Mouse (Mus musculus) midbrain, embryonic 12.5 days (tissue): Measurements from ENCODE around the gene Slc22a16. TPM values are rescaled to one million over a fixed set of nuclear protein-coding genes. Genes with fewer than 3 reads are reported as not detected.

ENCODE experiments used
- ATAC-seq: fragments of 200-750 bp; cut with Nextera tagmentation; 2 replicates; pipeline ENCODE4 v1.8.0; 2017; ENCODE audit warnings: low read depth, moderate TSS enrichment, moderate library complexity; ENCODE audit not compliant: low FRiP score
- H3K27ac ChIP-seq: fragments of 300-500 bp; sonication (generic); replicated peaks from 2 replicates; pipeline ENCODE4 v1.5.1; 2016; ENCODE audit warnings: mild to moderate bottlenecking
- H3K27me3 ChIP-seq: fragments of 300-500 bp; sonication (generic); 2 replicates; pipeline ENCODE4 v1.6.1; 2016; ENCODE audit warnings: mild to moderate bottlenecking
- H3K36me3 ChIP-seq: fragments of 300-500 bp; sonication (generic); 2 replicates; pipeline ENCODE4 v1.6.1; 2016
- H3K4me1 ChIP-seq: fragments of 300-500 bp; sonication (generic); 2 replicates; pipeline ENCODE4 v1.6.1; 2016
- H3K4me2 ChIP-seq: fragments of 300-500 bp; sonication (generic); replicated peaks from 2 replicates; pipeline ENCODE4 v1.6.1; 2016; ENCODE audit warnings: mild to moderate bottlenecking, moderate library complexity
- H3K4me3 ChIP-seq: fragments of 300-500 bp; sonication (generic); 2 replicates; pipeline ENCODE4 v1.5.1; 2016; ENCODE audit warnings: mild to moderate bottlenecking
- H3K9ac ChIP-seq: fragments of 300-500 bp; sonication (generic); replicated peaks from 2 replicates; pipeline ENCODE4 v1.6.1; 2016; ENCODE audit warnings: mild to moderate bottlenecking, moderate library complexity
- H3K9me3 ChIP-seq: fragments of 300-500 bp; sonication (generic); 2 replicates; pipeline ENCODE4 v1.6.1; 2016; ENCODE audit warnings: mild to moderate bottlenecking
- WGBS: fragments of 180-500 bp; shearing (Covaris S2); methylation state at CpG from one replicate; pipeline ENCODE4 v1.1.7; 2016; 5-methylcytosine and 5-hydroxymethylcytosine counted together
- polyA plus RNA-seq: library from polyadenylated mRNA; unstranded; fragments of >200 nt; fragmentation: Nextera tagmentation; extraction: Ambion mirVana; gene quantifications from 2 replicates; pipeline ENCODE4 v1.2.1, GENCODE M21; 2016

The Slc22a16 gene
- polyA plus RNA-seq, 1 experiment from 2014 or later, result not detected

DNA sequence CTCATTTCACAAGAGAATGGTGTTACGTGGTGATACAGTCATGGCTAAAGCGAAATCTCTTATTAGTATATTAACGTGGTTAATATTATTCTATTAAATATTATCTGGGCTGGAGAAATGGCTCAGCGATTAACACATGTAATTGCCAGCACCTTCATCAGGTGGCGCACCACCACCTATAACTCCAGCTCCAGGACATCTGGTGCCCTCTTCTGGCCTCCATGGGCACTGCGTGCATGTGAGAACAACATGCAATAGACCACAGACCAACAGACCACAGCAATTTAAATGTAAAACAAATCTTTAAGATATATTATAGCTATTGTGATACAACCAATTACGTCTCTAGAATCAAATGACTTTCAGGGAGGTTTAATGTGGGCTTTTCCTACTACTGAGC lies 59.0 kb downstream of the Slc22a16 start:
- WGBS, result 77% methylated on average over 7 of the region's 7 CpGs
- no peaks in the 10 kb centered on the region for H3K36me3 ChIP-seq
- H3K4me1 ChIP-seq, result no peaks in the 10 kb centered on the region; the same call in 1 of the 2 replicates
- H3K27me3 ChIP-seq, result no peaks in the 10 kb centered on the region
- no peak overlapping the region for H3K27ac ChIP-seq
- no peak for ATAC-seq
- no peak overlapping the region for H3K4me2 ChIP-seq
- H3K9ac ChIP-seq, result no peak overlapping the region
- peaks cover 6% of the 10 kb centered on the region; the same call in 1 of the 2 replicates for H3K9me3 ChIP-seq
- H3K4me3 ChIP-seq, result no peak overlapping the region

DNA sequence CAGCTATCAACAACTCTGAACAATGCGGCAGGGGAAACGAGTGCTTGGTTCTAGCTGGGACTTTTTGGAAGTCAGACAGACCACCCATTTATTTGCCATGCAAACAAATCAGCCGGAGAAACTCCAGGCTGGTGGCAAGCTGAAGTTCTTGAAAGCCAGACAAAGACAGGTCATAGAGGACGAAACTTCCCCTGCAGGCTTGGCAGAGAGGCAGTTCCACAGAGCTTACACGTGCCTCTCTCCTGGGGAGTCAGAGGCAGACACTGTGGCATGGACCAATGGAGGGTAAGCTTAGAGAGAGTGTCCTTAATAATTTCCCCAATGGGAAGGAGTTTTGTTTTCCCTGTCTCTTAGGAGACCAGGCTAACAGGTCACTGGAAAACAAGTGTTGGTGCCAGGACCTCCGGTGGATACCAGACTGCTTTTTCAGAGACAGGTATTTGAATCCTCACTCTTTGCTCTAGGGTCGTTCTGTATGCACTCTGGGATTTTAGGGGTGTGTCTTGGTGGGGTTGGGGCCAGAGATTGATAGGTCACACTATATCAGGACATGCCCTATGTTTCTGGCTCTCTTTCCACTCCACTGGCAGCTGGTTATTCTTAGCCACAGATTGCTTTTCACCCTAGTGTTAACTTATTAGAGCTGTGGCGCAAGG lies 59.6 kb downstream of the Slc22a16 start, which contains the start of gene Ddo:
Gene Ddo (plus strand): TSS at position 356 of the 656 bp plus-strand sequence.
- no peaks in the 10 kb centered on the region; the same call in 1 of the 2 replicates for H3K4me1 ChIP-seq
- ATAC-seq, result no peak
- H3K9me3 ChIP-seq, result peaks cover 6% of the 10 kb centered on the region; the same call in 1 of the 2 replicates
- H3K36me3 ChIP-seq, result no peaks in the 10 kb centered on the region
- H3K9ac ChIP-seq, result no peak within 1 kb of the TSS
- no peaks in the 10 kb centered on the region for H3K27me3 ChIP-seq
- H3K27ac ChIP-seq, result no peak within 1 kb of the TSS
- no peak within 1 kb of the TSS for H3K4me2 ChIP-seq
- WGBS, result 77% methylated on average over 8 of the region's 8 CpGs
- H3K4me3 ChIP-seq, result no peak within 1 kb of the TSS

- H3K36me3 ChIP-seq, result no peaks in the 10 kb centered on the region
- H3K4me1 ChIP-seq, result no peaks in the 10 kb centered on the region; the same call in 1 of the 2 replicates
- H3K4me2 ChIP-seq, result no peak overlapping the region
- peaks cover 6% of the 10 kb centered on the region; the same call in 1 of the 2 replicates for H3K9me3 ChIP-seq
- H3K27ac ChIP-seq, result no peak overlapping the region
- WGBS, result 78% methylated on average over 5 of the region's 5 CpGs
- no peak for ATAC-seq
- no peak overlapping the region for H3K9ac ChIP-seq
- no peak overlapping the region for H3K4me3 ChIP-seq
- no peaks in the 10 kb centered on the region for H3K27me3 ChIP-seq
Measured at GRCm38 (mm10) chr10:40630457-40630856, 60.3 kb downstream of the Slc22a16 start.

- no peak overlapping the region for H3K9ac ChIP-seq
- no peaks in the 10 kb centered on the region; the same call in 1 of the 2 replicates for H3K4me1 ChIP-seq
- WGBS, result 82% methylated on average over 9 of the region's 9 CpGs
- H3K27ac ChIP-seq, result no peak overlapping the region
- H3K9me3 ChIP-seq, result peaks cover 6% of the 10 kb centered on the region; the same call in 1 of the 2 replicates
- H3K36me3 ChIP-seq, result no peaks in the 10 kb centered on the region
- no peak overlapping the region for H3K4me2 ChIP-seq
- no peak overlapping the region for H3K4me3 ChIP-seq
- no peak for ATAC-seq
- no peaks in the 10 kb centered on the region for H3K27me3 ChIP-seq
Measured at GRCm38 (mm10) chr10:40630961-40631360, 60.8 kb downstream of the Slc22a16 start.

- ATAC-seq, result no peak
- Histone ChIP-seq H3K4me3 (no peak overlapping the region), H3K4me2 (no peak overlapping the region), H3K27ac (no peak overlapping the region), H3K36me3 (no peaks in the 10 kb centered on the region), H3K4me1 (no peaks in the 10 kb centered on the region; the same call in 1 of the 2 replicates), H3K9ac (no peak overlapping the region), H3K9me3 (peaks cover 6% of the 10 kb centered on the region; the same call in 1 of the 2 replicates), H3K27me3 (no peaks in the 10 kb centered on the region)
- 76% methylated on average over 3 of the region's 3 CpGs for WGBS
Measured at GRCm38 (mm10) chr10:40632087-40632486, 62.0 kb downstream of the Slc22a16 start.

- 74% methylated on average over 10 of the region's 10 CpGs for WGBS
- H3K27ac ChIP-seq, result no peak overlapping the region
Measured at GRCm38 (mm10) chr10:40637331-40637730, 67.2 kb downstream of the Slc22a16 start.

GRCm38 (mm10) chr10:40638276-40638675 lies 68.1 kb downstream of the Slc22a16 start:
- ATAC-seq, result no peak
- WGBS, result 56% methylated on average over 7 of the region's 7 CpGs
- H3K4me1 ChIP-seq, result peaks cover 14% of the 10 kb centered on the region
- no peak overlapping the region for H3K27ac ChIP-seq
- no peak overlapping the region for H3K4me2 ChIP-seq
- no peaks in the 10 kb centered on the region for H3K9me3 ChIP-seq
- peaks cover 16% of the 10 kb centered on the region for H3K27me3 ChIP-seq
- no peak overlapping the region for H3K4me3 ChIP-seq
- no peaks in the 10 kb centered on the region for H3K36me3 ChIP-seq
- no peak overlapping the region for H3K9ac ChIP-seq

More at GRCm38 (mm10) chr10:40637331-40637730, 67.2 kb downstream of the Slc22a16 start:
- no peak overlapping the region for H3K9ac ChIP-seq
- H3K9me3 ChIP-seq, result no peaks in the 10 kb centered on the region
- no peak overlapping the region for H3K4me3 ChIP-seq
- H3K4me1 ChIP-seq, result peaks cover 14% of the 10 kb centered on the region
- no peak overlapping the region for H3K4me2 ChIP-seq
- ATAC-seq, result no peak
- H3K36me3 ChIP-seq, result no peaks in the 10 kb centered on the region
- peaks cover 12% of the 10 kb centered on the region for H3K27me3 ChIP-seq

DNA sequence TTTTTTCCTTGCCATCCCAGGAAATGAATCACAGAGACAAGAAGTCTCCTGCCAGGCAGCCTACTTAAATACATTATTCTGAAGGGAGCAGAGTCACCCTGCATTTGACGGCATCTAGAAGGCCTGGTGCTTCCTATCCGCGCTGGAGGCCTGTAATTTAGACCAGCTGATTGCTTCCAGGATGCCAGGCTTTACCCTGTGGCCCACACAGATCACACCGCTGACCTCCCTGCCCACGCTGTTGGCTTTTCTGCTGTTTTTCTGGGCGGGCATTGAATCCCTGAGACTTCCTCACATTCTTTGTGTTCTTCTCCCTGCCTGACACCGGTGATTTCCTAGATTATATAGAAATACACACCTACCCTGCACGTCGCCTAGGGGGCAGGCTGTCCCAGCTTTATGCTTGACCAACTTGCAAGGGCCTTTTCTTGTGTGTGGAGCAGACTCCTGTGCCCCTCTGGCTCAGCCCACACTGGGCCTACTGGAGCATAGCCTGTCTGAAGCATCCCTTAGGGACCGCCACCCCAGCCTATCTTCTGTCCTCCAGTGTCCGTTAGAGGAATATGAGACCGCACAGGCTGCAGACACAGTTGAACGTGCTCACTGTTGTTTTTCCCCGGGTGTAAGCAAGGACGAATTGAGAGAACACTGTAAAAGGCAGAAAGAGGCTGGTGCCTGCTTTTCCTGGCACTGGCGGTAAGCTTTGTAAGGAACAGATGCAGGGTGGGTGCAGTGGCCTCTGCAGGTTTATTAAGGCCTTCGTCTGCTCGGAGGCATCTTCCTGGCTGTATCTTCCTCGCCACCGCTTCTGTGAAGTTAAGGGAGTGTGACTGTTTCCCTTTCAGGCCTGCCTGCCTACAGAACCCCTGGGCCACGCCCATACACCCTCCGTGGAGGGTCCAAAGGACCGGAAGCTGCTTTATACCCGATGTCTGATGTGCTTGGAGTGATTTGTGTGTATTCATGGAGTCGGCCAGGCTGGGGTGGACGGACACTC lies 69.0 kb downstream of the Slc22a16 start:
- no peak overlapping the region for H3K4me3 ChIP-seq
- WGBS, result 59% methylated on average over 26 of the region's 26 CpGs

DNA sequence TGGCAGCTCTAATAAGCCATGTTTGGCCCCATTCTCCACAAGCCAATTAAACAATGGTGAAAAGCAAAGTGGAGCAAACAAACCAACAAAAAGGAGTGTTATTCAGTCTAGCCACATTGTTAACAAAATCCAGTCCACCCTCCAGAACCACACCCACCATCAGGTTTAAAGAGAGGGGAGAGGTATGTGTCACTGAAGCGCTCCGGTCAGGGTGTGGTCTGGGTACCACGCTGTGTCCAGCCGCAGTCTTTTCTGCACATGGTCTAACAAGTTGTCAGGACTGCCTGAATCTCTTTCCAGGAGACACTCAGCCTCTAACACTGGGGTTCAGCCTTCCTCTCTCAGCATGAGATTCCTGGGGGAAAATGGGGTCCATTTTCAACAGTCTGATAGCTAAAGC lies 70.3 kb downstream of the Slc22a16 start:
- 93% methylated on average over 4 of the region's 4 CpGs for WGBS
- Histone ChIP-seq H3K4me1 (peaks cover 14% of the 10 kb centered on the region), H3K9ac (no peak overlapping the region), H3K9me3 (no peaks in the 10 kb centered on the region), H3K27ac (no peak overlapping the region), H3K27me3 (peaks cover 19% of the 10 kb centered on the region), H3K36me3 (no peaks in the 10 kb centered on the region), H3K4me3 (no peak overlapping the region), H3K4me2 (no peak overlapping the region)
- no peak for ATAC-seq

More for the DNA sequence above, 69.0 kb downstream of the Slc22a16 start:
- no peak overlapping the region for H3K27ac ChIP-seq
- no peaks in the 10 kb centered on the region for H3K36me3 ChIP-seq
- H3K9ac ChIP-seq, result no peak overlapping the region
- H3K9me3 ChIP-seq, result no peaks in the 10 kb centered on the region
- peak; percentile 66 for ATAC-seq
- peaks cover 14% of the 10 kb centered on the region for H3K4me1 ChIP-seq
- no peak overlapping the region for H3K4me2 ChIP-seq
- H3K27me3 ChIP-seq, result peaks cover 16% of the 10 kb centered on the region

- Histone ChIP-seq H3K4me1 (peaks cover 14% of the 10 kb centered on the region), H3K4me2 (no peak overlapping the region), H3K9ac (no peak overlapping the region), H3K36me3 (no peaks in the 10 kb centered on the region), H3K27me3 (peaks cover 26% of the 10 kb centered on the region), H3K9me3 (peaks cover 7% of the 10 kb centered on the region), H3K4me3 (no peak overlapping the region), H3K27ac (no peak overlapping the region)
- 92% methylated on average over 7 of the region's 7 CpGs for WGBS
- no peak for ATAC-seq
Measured at GRCm38 (mm10) chr10:40641901-40642300, 71.8 kb downstream of the Slc22a16 start.

- H3K4me3 ChIP-seq, result no peak overlapping the region
- WGBS, result 87% methylated on average over 5 of the region's 5 CpGs
- H3K36me3 ChIP-seq, result no peaks in the 10 kb centered on the region
- no peak for ATAC-seq
- H3K9ac ChIP-seq, result no peak overlapping the region
- peaks cover 26% of the 10 kb centered on the region for H3K27me3 ChIP-seq
- no peak overlapping the region for H3K4me2 ChIP-seq
- H3K4me1 ChIP-seq, result peaks cover 14% of the 10 kb centered on the region
- no peak overlapping the region for H3K27ac ChIP-seq
- H3K9me3 ChIP-seq, result peaks cover 7% of the 10 kb centered on the region
Measured at GRCm38 (mm10) chr10:40643126-40643525, 73.0 kb downstream of the Slc22a16 start.

DNA sequence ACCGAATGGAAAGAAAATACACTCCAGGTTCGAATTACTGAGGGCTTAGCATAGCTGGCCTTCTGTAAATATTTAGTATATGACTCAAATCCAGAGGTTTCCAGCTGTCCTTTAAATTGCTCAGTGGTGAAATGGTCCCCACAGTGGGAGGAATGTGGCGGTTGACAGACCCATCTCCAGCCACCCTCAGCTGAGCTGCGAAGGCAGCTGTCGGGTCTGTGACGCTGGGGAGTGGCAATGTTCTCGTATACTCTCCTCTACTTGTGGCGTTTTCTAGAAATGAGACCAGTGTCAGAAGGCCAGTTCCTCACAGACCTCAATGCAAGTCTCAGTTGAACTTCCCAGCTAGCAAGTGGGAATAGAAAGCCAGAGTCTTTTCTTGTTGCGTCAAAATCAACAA lies 74.3 kb downstream of the Slc22a16 start:
- no peak for ATAC-seq
- no peak overlapping the region for H3K4me2 ChIP-seq

More for the DNA sequence above, 74.3 kb downstream of the Slc22a16 start:
- WGBS, result 79% methylated on average over 9 of the region's 9 CpGs
- peaks cover 25% of the 10 kb centered on the region; the same call in 1 of the 2 replicates for H3K27me3 ChIP-seq
- peaks cover under 1% of the 10 kb centered on the region; the same call in 1 of the 2 replicates for H3K4me1 ChIP-seq
- H3K36me3 ChIP-seq, result no peaks in the 10 kb centered on the region
- H3K27ac ChIP-seq, result no peak overlapping the region
- H3K9me3 ChIP-seq, result peaks cover 7% of the 10 kb centered on the region
- H3K4me3 ChIP-seq, result no peak overlapping the region
- no peak overlapping the region for H3K9ac ChIP-seq
